Mouse (Mus musculus) heart, postnatal 36 days (tissue): ENCODE data around the gene Tnfrsf13b. TPM values are rescaled to one million over a fixed set of nuclear protein-coding genes. Genes with fewer than 3 reads are reported as not detected.

ENCODE experiments used
- total RNA-seq, 2 experiments: library from RNA; stranded (reverse); gene quantifications; 2 replicates each; pipeline ENCODE4 v1.2.3; 2021

The Tnfrsf13b gene
- total RNA-seq, 2 experiments from 2014 or later = 0.86 to 0.89 TPM

Other genes starting within 250 kb of the Tnfrsf13b start
- gene Tmem11, start 247.5 kb upstream of the Tnfrsf13b start, total RNA-seq = 10 to 100 TPM; 30.6 to 32.3 TPM
- 10 to 100 TPM; 15.5 to 16.0 TPM for gene Natd1, start 212.0 kb upstream of the Tnfrsf13b start, total RNA-seq
- 10 to 100 TPM; 84.2 to 84.5 TPM for gene Map2k3, start 194.7 kb upstream of the Tnfrsf13b start, total RNA-seq
- gene Kcnj12, start 104.2 kb upstream of the Tnfrsf13b start, total RNA-seq = 10 to 100 TPM; 22.8 to 24.9 TPM
- gene Usp22, start 48.3 kb downstream of the Tnfrsf13b start, total RNA-seq = 10 to 100 TPM; 29.9 to 37.4 TPM
- 1 to 10 TPM; 1.7 TPM for gene Aldh3a1, start 80.8 kb downstream of the Tnfrsf13b start, total RNA-seq
- gene Aldh3a2, start 140.7 kb downstream of the Tnfrsf13b start, total RNA-seq = 10 to 100 TPM; 35.3 to 41.7 TPM
- not detected for gene Slc47a2, start 216.1 kb downstream of the Tnfrsf13b start, total RNA-seq